Mouse (Mus musculus): ENCODE measurements around the gene Etv1. TPM values are rescaled to one million over a fixed set of nuclear protein-coding genes. Genes with fewer than 3 reads are reported as not detected.
"Not testable (repeated sequence)": the region's sequence is repeated elsewhere in the genome, so short reads cannot be mapped to it uniquely, and the experiment has no call there.

The Etv1 gene
- total RNA-seq, 2 experiments from 2014 or later = 62.2 to 74.8 TPM

DNA sequence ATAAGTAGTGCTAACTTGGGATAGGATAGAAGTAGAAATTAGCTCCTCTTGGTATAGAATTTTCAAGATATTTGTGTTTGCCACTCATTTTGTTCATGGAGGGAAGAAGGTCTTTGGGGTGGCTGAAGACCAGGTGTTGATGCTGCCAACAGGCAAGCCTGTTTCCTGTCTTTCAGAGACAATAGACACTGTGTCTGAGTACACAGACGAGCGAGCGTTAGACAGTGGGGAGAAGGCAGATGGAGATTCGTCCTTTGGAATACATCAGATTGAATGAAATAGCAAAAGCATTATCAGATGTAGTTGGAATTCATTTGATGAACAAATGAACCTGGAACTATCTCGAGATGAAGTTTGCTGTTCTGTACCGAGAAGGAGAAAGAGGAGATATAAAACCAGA, 33.2 kb downstream of the Etv1 start:
- no peak for DNase-seq (ENCODE audit: low spot score in 2 of 2)
- intact Hi-C loops (cut with DNase I) = no loop called here

DNA sequence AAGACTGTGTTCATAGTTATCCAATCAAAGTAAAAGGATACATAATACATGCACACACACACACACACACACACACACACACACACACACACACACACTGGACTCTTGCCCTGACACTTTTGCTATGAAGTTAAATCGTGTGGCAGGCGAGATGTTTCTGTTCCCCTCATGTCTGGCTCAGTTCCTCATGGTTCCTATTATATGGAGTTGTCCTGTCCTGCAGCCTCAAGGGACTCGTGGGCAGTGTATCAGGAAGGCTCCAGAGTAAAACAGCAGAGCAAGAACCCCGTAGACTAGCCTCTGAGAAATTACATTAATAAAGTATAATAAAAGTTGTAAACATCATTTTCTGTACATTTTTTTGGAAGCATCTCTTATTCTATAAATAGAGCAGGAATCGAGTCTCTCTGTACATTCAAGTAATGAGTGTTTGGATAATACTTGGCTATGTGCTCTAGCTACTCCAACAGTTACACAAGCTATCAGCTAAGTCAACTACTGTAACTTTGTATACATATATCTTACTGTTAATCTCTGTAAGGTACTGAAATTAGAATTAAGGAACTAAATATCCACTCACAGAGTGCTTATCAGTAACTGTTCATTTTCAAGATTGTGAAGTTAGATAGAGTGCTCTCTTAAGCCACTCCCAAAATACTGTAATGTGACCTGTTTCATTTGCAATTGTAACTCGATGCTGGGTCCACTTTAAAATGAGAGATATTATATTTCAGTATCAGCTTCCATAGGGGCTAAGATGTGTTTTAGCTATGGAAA, 35.0 kb downstream of the Etv1 start:
- no peak for DNase-seq (ENCODE audit: low spot score in 2 of 2)
- intact Hi-C loops (cut with DNase I) = no loop called here

DNA sequence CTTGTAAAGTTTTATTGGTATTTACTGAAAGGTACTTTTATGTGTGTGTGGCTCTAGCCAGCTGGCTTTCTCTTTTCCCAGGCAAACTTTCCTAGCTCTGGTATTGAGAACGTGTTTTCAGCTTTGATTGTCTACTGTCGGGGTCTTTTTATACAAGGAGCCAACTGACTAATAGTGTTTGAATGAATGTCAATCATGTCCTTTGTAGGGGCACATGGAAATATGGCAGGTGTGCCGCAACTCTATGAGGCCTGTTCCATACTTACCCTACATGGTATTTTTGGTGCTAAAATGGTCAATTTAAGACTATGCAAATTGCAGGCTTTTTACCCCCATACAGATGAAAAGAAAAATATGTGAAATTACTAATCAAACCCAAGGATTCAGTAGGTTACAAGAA, 37.1 kb downstream of the Etv1 start:
- DNase-seq (ENCODE audit: low spot score in 2 of 2) = no peak
- intact Hi-C loops (cut with DNase I) = no loop called here

DNA sequence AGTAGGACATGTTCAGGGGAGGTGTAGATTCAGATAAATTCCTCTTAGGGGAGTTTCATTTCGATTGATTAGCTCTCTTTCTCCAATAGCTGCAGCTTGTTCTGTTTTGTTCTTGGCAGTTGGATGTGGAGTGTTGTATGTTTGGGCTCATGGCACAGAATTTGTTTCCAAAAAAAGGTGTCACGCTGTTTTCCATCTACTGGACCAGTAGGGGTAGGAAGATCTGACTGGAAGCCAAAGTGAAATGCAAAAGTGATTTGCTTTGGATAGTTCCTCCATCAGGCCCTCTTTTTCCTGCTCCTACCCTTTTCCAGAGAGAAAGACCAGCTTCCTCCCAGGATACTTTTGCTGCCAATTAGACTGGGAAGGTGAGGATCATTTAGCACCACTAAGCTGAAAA, 39.1 kb downstream of the Etv1 start:
- DNase-seq (ENCODE audit: low spot score in 2 of 2) = no peak
- intact Hi-C loops (cut with DNase I) = no loop called here

DNA sequence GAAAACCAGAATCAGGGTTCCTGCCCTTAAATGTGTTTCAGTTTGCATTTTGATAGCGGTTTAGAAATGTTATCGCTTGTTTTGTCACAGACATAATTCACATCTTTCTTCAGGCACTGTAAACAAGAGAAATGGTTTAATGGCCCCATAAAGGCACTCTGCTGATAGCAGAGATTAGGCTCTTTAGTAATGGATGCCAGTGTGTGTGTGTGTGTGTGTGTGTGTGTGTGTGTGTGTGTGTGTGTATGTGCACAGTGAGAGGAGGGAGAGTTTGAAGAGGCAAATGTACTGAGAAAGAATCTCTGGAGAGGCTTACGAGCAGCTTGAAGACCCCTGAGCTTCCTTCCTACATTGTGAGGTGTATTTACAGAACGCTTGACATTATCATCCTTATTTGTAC, 41.5 kb downstream of the Etv1 start:
- DNase-seq (ENCODE audit: low spot score in 2 of 2) = no peak
- intact Hi-C loops (cut with DNase I) = no loop called here

DNA sequence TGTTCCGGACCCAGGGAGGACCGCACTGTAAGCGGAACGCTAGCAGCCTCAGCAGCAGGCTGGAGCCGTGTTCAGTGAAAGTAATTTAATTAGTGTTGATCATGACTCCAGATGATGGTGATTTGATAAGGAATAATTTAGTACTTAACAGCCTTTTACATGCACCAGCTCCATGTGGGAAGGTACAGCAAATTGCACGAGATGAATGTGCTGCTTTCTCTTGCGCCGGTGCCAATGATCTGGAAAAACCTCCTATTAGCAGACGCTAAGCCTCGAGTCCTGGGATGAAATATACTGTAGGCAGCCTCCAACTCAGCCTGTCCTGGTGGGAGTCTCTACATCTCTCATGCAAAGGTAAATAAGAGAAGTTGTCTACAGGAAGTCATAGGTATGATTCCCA, 45.2 kb downstream of the Etv1 start:
- no peak for DNase-seq (ENCODE audit: low spot score in 2 of 2)
- intact Hi-C loops (cut with DNase I) = no loop called here

DNA sequence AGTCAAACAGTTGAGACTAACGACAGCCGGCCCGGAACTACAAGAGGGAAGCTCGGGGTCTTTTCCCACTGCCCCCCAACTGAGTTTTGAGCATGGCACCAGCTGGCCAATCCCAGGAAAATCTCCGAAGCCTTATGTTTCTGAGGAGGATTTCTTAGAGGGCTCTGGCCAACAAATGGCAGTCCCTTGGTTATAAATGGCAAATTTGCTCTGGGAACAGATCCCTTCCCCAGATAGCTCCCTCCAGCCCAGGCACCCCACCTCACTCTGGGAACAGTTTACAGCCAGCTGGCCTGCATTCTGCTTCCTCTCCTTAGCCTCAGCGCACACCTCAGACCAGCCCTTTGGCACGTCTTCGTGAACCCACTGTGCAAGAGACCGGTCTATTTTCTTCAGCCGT, 53.8 kb downstream of the Etv1 start:
- intact Hi-C loops (cut with DNase I) = no loop called here
- DNase-seq (ENCODE audit: low spot score in 2 of 2) = no peak

DNA sequence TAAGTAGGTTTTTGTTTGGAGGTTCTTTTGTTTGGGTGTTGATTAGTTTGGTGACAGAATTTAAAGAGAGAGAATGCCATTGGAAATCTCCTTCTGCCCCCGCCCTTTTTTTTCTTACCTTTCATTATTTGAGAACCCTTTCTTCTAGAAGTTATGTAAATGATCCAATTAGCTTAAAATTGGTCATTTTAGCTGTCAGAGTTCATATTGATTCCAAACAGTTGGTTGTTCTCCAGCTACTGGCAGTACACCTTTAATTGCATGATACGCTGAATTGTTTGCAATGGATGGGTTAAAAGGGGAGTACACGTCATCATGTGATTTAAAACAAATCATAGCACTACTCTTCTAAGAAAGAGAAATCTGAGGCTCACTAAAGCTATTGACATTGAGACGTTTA, 55.4 kb downstream of the Etv1 start:
- no peak for DNase-seq (ENCODE audit: low spot score in 2 of 2)
- intact Hi-C loops (cut with DNase I) = no loop called here

DNA sequence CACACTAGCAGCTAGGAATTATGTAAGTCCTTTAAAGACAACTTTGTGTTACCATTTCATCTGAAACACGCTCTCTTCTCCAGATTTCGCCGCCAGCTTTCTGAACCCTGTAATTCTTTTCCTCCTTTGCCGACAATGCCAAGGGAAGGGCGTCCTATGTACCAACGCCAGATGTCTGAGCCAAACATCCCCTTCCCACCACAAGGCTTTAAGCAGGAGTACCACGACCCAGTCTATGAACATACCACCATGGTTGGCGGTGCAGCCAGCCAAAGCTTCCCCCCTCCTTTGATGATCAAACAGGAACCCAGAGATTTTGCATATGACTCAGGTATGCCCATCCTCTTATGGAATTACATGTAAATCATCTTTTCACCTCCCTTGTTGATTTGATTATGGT, 55.8 kb downstream of the Etv1 start:
- intact Hi-C loops (cut with DNase I); DNase-seq (ENCODE audit: low spot score in 2 of 2): not testable (repeated sequence)

DNA sequence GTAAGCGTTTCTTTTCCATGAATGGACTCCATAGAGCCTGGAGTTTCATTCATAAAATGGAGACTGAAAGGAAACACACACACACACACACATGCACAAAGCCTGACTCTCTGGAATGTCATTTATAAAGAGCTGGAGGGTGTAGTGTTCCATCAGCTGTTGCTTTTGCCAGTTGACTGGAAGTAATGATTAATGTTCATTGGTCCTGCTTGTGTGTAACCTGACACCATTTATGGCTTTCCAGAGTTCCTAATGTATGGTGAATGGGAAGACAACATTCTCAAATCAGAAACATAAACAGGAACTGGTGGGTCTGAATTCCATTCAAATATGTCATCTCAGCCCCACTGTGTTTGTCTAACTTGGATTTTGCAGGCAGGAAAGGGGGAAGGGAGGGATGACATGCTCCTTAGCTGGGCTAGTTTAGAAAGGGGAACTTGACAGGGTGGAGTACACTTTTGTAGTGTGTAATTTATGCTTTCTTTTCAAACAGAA, 64.7 kb downstream of the Etv1 start:
- no peak for DNase-seq (ENCODE audit: low spot score in 2 of 2)
- intact Hi-C loops (cut with DNase I) = no loop called here

DNA sequence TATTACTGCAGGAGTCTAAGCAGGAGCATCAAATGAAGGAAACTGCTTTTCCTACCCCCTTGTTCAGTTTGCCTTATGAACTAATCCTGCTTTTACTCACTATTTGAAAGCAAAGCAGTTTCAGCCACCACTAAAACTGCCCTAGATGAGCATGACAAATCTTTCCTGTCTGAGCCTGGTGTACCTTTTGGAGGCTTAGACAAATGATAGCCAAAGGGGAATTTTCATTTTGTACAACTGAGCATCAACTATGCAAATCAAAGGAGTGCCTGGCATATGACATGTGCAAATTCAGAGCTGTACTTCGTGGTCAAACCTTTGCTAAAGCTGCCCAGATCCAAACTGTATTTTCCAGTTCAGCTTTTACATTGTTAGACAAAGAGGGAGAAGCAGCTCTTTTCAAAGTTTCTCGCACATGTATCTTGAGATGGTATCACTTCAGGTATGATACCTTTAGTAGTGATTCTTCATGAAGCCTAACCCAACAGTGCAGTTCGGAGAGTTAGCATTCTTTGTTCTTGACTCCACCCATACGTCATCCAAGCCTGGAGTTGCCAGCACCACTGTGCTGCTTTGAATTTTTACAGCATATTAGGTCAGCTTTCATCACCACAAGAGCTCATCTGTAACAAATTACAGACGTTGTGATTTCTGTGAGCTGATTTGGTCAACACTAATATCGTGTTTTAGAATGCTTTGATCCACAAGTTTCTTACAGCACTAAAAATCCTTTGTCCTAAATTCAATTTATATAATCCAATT, 68.5 kb downstream of the Etv1 start:
- DNase-seq (ENCODE audit: low spot score in 2 of 2) = no peak
- intact Hi-C loops (cut with DNase I) = no loop called here

DNA sequence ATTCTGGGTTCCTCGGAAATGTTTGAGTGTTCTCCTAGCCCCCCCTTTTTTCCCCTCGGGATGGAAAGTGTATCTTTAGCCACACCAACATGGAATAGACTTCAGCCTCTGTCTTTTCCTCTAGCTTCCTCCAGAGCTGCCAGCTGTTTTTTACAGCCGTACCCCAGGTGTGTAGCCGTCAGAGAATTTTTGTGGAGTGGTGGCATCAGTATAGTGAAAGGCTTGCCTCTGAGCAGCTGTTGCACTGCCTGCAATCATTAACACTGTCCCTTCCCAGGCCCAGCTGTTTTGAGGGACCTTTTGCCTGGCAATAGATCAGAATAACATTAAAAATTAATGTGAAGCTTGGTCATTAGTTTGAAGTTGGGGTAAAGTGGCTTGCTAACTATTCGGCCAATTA, 70.8 kb downstream of the Etv1 start:
- DNase-seq (ENCODE audit: low spot score in 2 of 2) = no peak
- intact Hi-C loops (cut with DNase I) = no loop called here

DNA sequence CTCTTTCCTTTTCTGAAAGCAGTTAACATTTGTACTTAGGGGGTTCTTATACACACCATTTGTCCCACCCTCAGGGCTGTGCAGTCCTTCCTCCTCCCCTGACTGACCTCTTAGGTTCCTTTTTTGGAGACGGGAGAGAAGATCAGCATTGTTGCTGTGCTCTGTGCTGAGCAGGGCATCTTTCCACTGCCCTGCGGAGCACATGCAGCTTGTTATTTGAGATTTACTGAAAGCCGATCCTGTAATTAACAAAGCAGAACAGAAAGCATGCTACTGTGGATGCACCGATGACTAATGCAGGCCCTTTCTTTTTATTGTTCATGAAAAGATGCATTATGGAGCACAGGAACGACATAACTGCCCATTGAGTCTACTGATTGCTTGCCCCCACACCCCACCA, 75.1 kb downstream of the Etv1 start:
- no peak for DNase-seq (ENCODE audit: low spot score in 2 of 2)
- intact Hi-C loops (cut with DNase I) = no loop called here

DNA sequence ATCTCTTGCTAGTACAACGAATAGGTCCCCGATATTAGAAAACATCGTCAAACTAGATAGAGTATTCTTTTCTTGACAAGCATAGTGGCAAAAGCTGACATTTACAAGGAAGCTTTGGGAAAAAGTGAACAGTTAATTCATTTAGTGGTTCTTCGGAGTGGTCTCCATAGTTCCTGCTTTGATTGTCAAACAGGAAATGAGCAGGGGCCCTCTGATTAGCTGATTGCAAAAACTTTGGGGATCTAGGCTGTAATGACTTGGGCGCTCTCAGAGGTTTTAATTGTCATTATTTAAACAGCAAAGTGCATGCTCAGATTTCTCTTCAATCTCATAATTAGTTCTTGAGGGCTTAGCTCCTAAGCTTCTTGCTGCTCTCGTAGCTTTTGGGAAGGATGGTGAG, 75.6 kb downstream of the Etv1 start:
- no peak for DNase-seq (ENCODE audit: low spot score in 2 of 2)
- intact Hi-C loops (cut with DNase I) = no loop called here

DNA sequence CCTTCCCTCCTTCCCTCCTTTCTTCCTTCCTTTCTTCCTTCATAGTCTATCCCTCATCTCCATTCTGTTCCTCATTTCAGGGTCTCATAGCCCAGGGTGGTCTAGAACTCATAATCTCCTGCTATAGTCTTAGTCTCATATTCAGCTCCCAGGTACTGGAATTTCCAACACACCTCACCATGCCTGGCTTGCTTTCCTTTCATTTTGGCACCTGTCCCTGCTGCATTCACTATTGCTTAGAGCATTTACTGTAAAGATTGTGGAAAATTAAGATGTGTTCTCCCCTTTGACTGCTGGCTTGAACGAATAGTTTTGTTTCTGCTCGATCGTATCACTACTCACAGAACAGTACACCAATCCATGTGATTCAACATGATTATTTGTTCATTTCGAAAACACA, 80.5 kb downstream of the Etv1 start:
- intact Hi-C loops (cut with DNase I) = no loop called here
- no peak for DNase-seq (ENCODE audit: low spot score in 2 of 2)

DNA sequence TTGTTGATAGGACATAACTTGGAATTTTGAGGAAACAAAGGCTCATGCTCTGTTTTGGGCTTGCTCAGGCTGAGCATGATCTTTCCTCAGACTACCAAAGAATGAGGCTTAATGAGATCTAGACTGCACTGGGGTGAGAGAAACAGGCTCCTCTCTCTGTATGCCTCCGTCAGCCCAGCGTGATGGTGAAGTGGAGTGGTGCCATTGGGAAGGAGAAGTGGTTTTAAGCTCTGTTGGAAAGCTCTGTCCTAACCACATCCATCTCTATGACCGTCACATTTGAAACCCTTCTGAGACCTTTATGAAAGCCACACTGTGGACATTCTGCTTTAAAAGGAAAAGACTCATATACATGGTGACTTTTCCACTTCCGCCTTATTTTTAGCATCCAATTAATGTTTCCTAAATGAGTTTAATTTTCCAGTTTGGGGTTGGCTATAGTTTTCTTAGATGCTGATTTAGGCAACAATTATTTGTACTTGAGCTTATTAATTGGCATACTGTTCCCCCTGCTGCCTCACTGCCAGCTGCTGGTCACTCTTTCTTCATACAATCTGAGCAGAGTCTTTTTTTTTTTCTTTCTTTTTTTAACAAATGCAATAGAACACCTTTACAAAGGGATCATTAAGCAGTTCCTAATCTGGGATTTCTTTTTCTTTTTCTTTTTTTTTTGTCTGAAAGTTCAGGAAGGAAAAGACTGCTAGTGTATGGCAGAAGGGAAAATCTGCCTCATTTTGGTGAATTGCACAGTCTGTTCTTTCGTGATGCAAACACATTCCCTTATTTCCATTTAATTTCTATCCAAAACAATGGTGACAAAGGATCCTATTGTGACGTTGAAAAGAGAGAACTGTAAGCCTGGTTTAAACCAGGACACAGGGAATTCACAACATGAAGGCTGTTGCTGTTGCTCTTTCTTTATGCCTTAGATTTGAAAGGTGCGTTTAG, 81.3 kb downstream of the Etv1 start:
- intact Hi-C loops (cut with DNase I) = no loop called here
- DNase-seq (ENCODE audit: low spot score in 2 of 2) = no peak

DNA sequence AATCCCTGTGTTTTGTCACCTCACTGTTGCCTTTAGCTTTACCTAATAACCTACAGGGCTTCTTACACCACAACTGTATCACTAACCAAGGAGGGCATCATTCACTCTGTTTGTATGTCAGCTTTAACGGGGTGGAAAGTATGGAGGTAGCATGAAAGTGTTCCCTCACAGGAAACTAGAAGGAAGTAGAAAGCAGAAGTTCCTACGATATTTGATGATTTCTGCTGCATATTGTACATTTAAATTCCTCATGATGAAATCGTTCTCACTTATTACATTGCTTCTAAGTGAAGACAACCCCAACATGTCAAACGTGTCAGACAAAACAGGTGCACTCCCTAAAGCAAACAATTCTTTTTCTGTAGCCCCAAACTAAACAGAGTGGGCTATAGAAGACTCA, 84.2 kb downstream of the Etv1 start:
- no peak for DNase-seq (ENCODE audit: low spot score in 2 of 2)
- intact Hi-C loops (cut with DNase I) = no loop called here

DNA sequence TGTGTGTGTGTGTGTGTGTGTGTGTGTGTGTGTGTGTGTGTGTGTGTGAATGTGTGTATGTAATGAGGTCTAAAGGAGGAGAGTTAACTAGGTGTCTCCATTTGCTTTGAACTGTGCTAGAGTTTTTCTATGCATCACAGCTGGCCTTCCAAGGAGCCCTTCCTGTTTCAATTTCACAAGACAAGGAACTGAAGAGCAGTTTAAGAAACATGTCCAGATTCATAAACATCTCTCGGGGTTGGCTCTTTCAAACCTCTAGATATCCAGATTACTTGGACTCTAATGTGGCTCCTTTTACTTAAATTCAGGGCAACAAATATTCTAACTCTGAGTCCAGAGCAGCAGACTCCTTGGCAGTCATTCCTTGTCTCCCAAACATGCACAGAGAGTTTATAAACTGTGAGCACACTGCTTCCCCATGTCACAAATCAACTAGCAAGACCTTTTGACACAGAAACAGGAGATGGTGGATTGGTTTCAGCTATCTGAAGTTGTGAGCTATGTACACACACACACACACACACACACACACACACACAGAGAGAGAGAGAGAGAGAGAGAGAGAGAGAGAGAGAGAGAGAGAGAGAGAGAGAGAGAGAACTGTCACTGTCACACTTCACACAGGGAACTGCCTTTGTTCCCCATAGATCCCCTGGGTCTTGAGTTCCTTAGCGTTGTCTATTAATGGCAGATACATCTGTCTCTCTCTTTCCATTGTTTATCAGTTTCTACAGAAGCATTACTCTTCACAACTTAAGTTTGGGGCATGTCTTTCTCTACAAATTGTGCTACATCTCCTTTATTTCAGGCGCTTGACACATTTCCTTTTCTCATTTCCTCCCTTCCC, 85.0 kb downstream of the Etv1 start:
- no peak for DNase-seq (ENCODE audit: low spot score in 2 of 2)
- intact Hi-C loops (cut with DNase I) = no loop called here

DNA sequence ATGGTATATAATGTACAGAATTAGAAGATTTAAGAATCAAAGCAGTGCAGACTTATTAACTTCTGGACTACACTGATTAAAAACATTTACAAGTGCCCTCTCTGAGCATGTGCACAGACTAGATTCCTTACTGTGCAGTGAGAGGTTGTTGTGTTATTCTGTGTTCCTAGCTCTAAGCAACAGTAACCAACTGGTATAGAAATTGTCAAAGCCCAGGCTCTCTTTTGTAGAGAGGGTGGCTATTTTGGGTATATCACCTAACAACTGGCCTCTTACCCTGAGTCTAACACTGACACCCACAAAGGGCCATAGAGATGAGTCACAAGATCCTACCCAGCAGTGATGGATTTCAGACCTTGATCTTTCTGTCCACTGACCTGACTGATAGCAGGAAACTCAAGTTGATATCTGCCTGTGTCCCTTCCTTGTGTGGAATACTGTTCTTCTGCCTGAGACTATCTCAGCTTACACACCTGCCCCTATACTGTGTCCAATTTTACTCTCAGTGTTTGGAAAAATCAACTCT, 95.4 kb downstream of the Etv1 start:
- intact Hi-C loops (cut with DNase I) = no loop called here
- no peak for DNase-seq (ENCODE audit: low spot score in 2 of 2)
